Mouse (Mus musculus) liver, postnatal 0 days (tissue): Measurements from ENCODE around the gene D430042O09Rik.

ENCODE experiments used
- CTCF ChIP-seq: sonication (generic); IDR thresholded peaks from 2 replicates; pipeline ENCODE4 v1.5.1; 2016; ENCODE audit warnings: antibody characterized with exemption, low read depth
- EP300 ChIP-seq: IDR thresholded peaks from 2 replicates; pipeline ENCODE4 v1.6.1; 2016; ENCODE audit warnings: antibody characterized with exemption, low read depth, mild to moderate bottlenecking

GRCm38 (mm10) chr7:125690516-125690915 is 17.2 kb upstream of the D430042O09Rik start:
- TF ChIP-seq EP300, result no peak
- no peak for TF ChIP-seq CTCF
